Mouse (Mus musculus) adipose tissue, adult 10 weeks (tissue): ENCODE results near the gene Hmgb3. TPM values are rescaled to one million over a fixed set of nuclear protein-coding genes. Genes with fewer than 3 reads are reported as not detected.

ENCODE experiments used
- polyA plus RNA-seq: library from polyadenylated mRNA; stranded (reverse); fragments of 350-450 nt; fragmentation: Illumina TruSeq; extraction: RNeasy Lipid Tissue Mini Kit (QIAGEN cat#74804); gene quantifications from one replicate; pipeline ENCODE4 v1.2.3, GENCODE M21; 2014; ENCODE audit warnings: low read depth, low replicate concordance

Hmgb3 gene
- polyA plus RNA-seq, result 167 TPM

DNA sequence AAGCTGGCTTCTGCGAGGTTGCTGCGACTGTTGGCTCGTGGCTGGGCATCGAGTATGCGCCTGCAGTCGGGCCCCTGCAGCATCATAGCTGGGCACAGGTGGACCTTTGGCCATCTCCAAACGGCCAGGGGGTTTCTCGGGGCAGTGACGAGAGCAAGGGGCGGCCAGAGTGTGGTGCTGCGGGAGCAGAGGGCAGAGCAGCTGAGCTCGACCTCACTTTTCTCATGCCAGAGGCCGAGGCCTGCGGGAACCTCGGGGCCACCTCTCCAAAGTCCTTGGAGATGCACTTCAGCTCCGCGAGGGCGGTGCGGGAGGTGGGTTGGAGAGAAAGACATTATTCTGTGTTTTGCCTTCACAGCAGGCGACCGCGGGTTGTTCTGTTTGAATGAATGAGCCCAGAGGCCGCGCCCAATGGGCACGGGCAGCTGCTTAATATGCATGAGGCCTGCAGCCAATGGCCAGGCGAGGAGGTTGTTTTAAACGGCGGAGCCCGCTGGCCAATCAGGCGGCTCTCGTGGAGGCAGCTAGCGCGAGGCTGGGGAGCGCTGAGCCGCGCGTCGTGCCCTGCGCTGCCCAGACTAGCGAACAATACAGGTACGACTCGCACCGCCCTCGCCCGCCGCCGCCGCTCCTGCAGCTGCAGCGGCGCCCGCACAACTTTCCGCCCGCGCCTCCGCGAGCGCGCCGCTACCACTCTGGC is at the start of gene Hmgb3:
Gene Hmgb3 (plus strand): TSS at position 504 of the 700 bp plus-strand sequence.

Other genes starting within 250 kb of the Hmgb3 start
- gene Mtmr1, start 191.2 kb upstream of the Hmgb3 start, polyA plus RNA-seq, result 19.0 TPM
- gene Cd99l2, start 63.1 kb upstream of the Hmgb3 start, polyA plus RNA-seq, result 39.0 TPM
- 1.1 TPM for gene Gpr50, start 107.7 kb downstream of the Hmgb3 start, polyA plus RNA-seq